Mouse (Mus musculus): ENCODE results near the gene Ugt1a6b. TPM values are rescaled to one million over a fixed set of nuclear protein-coding genes. Genes with fewer than 3 reads are reported as not detected.
A peak's percentile ranks its signal among the peaks of the same experiment; 100 is the strongest.

The Ugt1a6b gene
- total and polyA plus RNA-seq, 2 experiments from 2014 or later: 2.0 to 2.9 TPM

GRCm38 (mm10) chr1:88199996-88200395 lies 96.9 kb downstream of the Ugt1a6b start:
- TF ChIP-seq CTCF (IDR thresholded peaks at IDR 0.05; ENCODE audit: low read depth): no peak
- H3K36me3 ChIP-seq (ENCODE audit: insufficient read depth): no peaks in the 10 kb centered on the region
- H3K9me3 ChIP-seq (ENCODE audit: low read length): 0 out of 2 replicates have a peak, but pooled peaks cover 3% of the 10 kb centered on the region
- H3K27ac ChIP-seq (ENCODE audit: low read depth, low read length): no peak overlapping the region
- ATAC-seq (no peak), DNase-seq (no peak)
- WGBS: 78% methylated on average over 2 of the region's 2 CpGs
- H3K27me3 ChIP-seq (ENCODE audit: insufficient read depth, low read length): no peaks in the 10 kb centered on the region
- H3K4me2 ChIP-seq (ENCODE audit: low read depth): no peak overlapping the region
- H3K9ac ChIP-seq: no peak overlapping the region
- 0 out of 2 replicates have a peak, but pooled peaks cover under 1% of the 10 kb centered on the region for H3K4me1 ChIP-seq (ENCODE audit: insufficient read depth)
- H3K4me3 ChIP-seq (ENCODE audit: low read depth, low read length): no peak overlapping the region

- Histone ChIP-seq H3K27ac (ENCODE audit: low read depth, low read length) (no peak within 1 kb of the TSS), H3K36me3 (ENCODE audit: insufficient read depth) (no peaks in the 10 kb centered on the region), H3K9me3 (ENCODE audit: low read length) (0 out of 2 replicates have a peak, but pooled peaks cover 3% of the 10 kb centered on the region), H3K9ac (no peak within 1 kb of the TSS), H3K4me1 (ENCODE audit: insufficient read depth) (0 out of 2 replicates have a peak, but pooled peaks cover 4% of the 10 kb centered on the region), H3K4me2 (ENCODE audit: low read depth) (no peak within 1 kb of the TSS), H3K27me3 (ENCODE audit: insufficient read depth, low read length) (no peaks in the 10 kb centered on the region), H3K4me3 (ENCODE audit: low read depth, low read length) (no peak within 1 kb of the TSS)
- no peak for ATAC-seq
- TF ChIP-seq CTCF (IDR thresholded peaks at IDR 0.05; ENCODE audit: low read depth): no peak
- 84% methylated on average over 7 of the region's 7 CpGs for WGBS
- DNase-seq: no peak
Measured at GRCm38 (mm10) chr1:88200456-88200855, 97.4 kb downstream of the Ugt1a6b start, which contains the start of gene Ugt1a2. Ugt1a2 (plus strand) TSS chr1:88200601.

GRCm38 (mm10) chr1:88205294-88205922 lies 102.4 kb downstream of the Ugt1a6b start, which contains the start of gene Dnajb3:
Dnajb3 (minus strand) TSS chr1:88205782.
- 0 out of 2 replicates have a peak, but pooled peaks cover 8% of the 10 kb centered on the region for H3K4me1 ChIP-seq (ENCODE audit: insufficient read depth)
- H3K9ac ChIP-seq: peak within 1 kb of the TSS; percentile 57
- no peak; the same call in 1 of the 2 replicates for TF ChIP-seq CTCF (IDR thresholded peaks at IDR 0.05; ENCODE audit: low read depth)
- H3K4me2 ChIP-seq (ENCODE audit: low read depth): peak within 1 kb of the TSS; percentile 82
- H3K4me3 ChIP-seq (ENCODE audit: low read depth, low read length): peak within 1 kb of the TSS; percentile 46
- no peaks in the 10 kb centered on the region for H3K36me3 ChIP-seq (ENCODE audit: insufficient read depth)
- DNase-seq (peak; percentile 92), ATAC-seq (peak; percentile 100)
- H3K27me3 ChIP-seq (ENCODE audit: insufficient read depth, low read length): no peaks in the 10 kb centered on the region
- 7% methylated on average over 62 of the region's 62 CpGs for WGBS
- 0 out of 2 replicates have a peak, but pooled peaks cover 3% of the 10 kb centered on the region for H3K9me3 ChIP-seq (ENCODE audit: low read length)
- H3K27ac ChIP-seq (ENCODE audit: low read depth, low read length): 0 out of 2 replicates have a peak within 1 kb of the TSS, but pooled peaks have one; percentile 57

GRCm38 (mm10) chr1:88206843-88207479 lies 103.9 kb downstream of the Ugt1a6b start:
- DNase-seq (no peak), ATAC-seq (no peak)
- Histone ChIP-seq H3K9me3 (ENCODE audit: low read length) (peaks cover 11% of the 10 kb centered on the region), H3K4me2 (ENCODE audit: low read depth) (no peak overlapping the region), H3K4me1 (ENCODE audit: insufficient read depth) (0 out of 2 replicates have a peak, but pooled peaks cover 8% of the 10 kb centered on the region), H3K27ac (ENCODE audit: low read depth, low read length) (no peak overlapping the region), H3K36me3 (ENCODE audit: insufficient read depth) (no peaks in the 10 kb centered on the region), H3K27me3 (ENCODE audit: insufficient read depth, low read length) (no peaks in the 10 kb centered on the region), H3K4me3 (ENCODE audit: low read depth, low read length) (no peak overlapping the region), H3K9ac (no peak overlapping the region)
- WGBS: 83% methylated on average over 2 of the region's 2 CpGs
- no peak for TF ChIP-seq CTCF (IDR thresholded peaks at IDR 0.05; ENCODE audit: low read depth)

- Histone ChIP-seq H3K9me3 (ENCODE audit: low read length) (peaks cover 54% of the 10 kb centered on the region), H3K36me3 (ENCODE audit: insufficient read depth) (no peaks in the 10 kb centered on the region), H3K4me3 (ENCODE audit: low read depth, low read length) (no peak within 1 kb of the TSS), H3K9ac (no peak within 1 kb of the TSS), H3K27me3 (ENCODE audit: insufficient read depth, low read length) (no peaks in the 10 kb centered on the region), H3K4me1 (ENCODE audit: insufficient read depth) (no peaks in the 10 kb centered on the region), H3K4me2 (ENCODE audit: low read depth) (no peak within 1 kb of the TSS), H3K27ac (ENCODE audit: low read depth, low read length) (no peak within 1 kb of the TSS)
- DNase-seq (no peak), ATAC-seq (no peak)
- no peak for TF ChIP-seq CTCF (IDR thresholded peaks at IDR 0.05; ENCODE audit: low read depth)
- WGBS: 72% methylated on average over 8 of the region's 8 CpGs
Measured at GRCm38 (mm10) chr1:88211812-88212211, 108.8 kb downstream of the Ugt1a6b start, which contains the start of gene Ugt1a1. Ugt1a1 (plus strand) TSS chr1:88211959.

GRCm38 (mm10) chr1:88212341-88213045 lies 109.4 kb downstream of the Ugt1a6b start:
- Histone ChIP-seq H3K4me3 (ENCODE audit: low read depth, low read length) (no peak overlapping the region), H3K9me3 (ENCODE audit: low read length) (peaks cover 61% of the 10 kb centered on the region), H3K4me2 (ENCODE audit: low read depth) (no peak overlapping the region), H3K9ac (no peak overlapping the region), H3K4me1 (ENCODE audit: insufficient read depth) (no peaks in the 10 kb centered on the region), H3K27ac (ENCODE audit: low read depth, low read length) (no peak overlapping the region), H3K27me3 (ENCODE audit: insufficient read depth, low read length) (no peaks in the 10 kb centered on the region), H3K36me3 (ENCODE audit: insufficient read depth) (no peaks in the 10 kb centered on the region)
- 0 out of 2 replicates have a peak, but pooled peaks have one; percentile 12 for ATAC-seq
- peak; percentile 1 for DNase-seq
- 63% methylated on average over 8 of the region's 8 CpGs for WGBS
- TF ChIP-seq CTCF (IDR thresholded peaks at IDR 0.05; ENCODE audit: low read depth): no peak

All from forebrain, postnatal 0 days (tissue).